Mouse (Mus musculus) heart, embryonic 16.5 days (tissue): ENCODE data around the gene Ccar1. TPM values are rescaled to one million over a fixed set of nuclear protein-coding genes. Genes with fewer than 3 reads are reported as not detected.

ENCODE experiments used
- polyA plus RNA-seq: library from polyadenylated mRNA; unstranded; fragments of >200 nt; fragmentation: Nextera tagmentation; extraction: Ambion mirVana; gene quantifications from 2 replicates; pipeline ENCODE4 v1.2.1, GENCODE M21; 2015

The Ccar1 gene
- polyA plus RNA-seq, 1 experiment from 2014 or later = 90.9 TPM

Other genes starting within 250 kb of the Ccar1 start
- gene Kif1bp, start 213.8 kb downstream of the Ccar1 start, polyA plus RNA-seq = 28.5 and 29.1 TPM in 2 replicates
- gene Ddx21, start 190.0 kb downstream of the Ccar1 start, polyA plus RNA-seq = 11.0 and 13.4 TPM in 2 replicates
- gene Ddx50, start 141.1 kb downstream of the Ccar1 start, polyA plus RNA-seq = 90.0 and 99.9 TPM in 2 replicates
- 1.5 and 1.9 TPM in 2 replicates for gene Stox1, start 66.2 kb downstream of the Ccar1 start, polyA plus RNA-seq
- gene Tet1, start 116.7 kb upstream of the Ccar1 start, polyA plus RNA-seq = 22.7 and 26.9 TPM in 2 replicates
- gene Slc25a16, start 128.3 kb upstream of the Ccar1 start, polyA plus RNA-seq = 13.8 and 14.0 TPM in 2 replicates
- gene Dna2, start 154.7 kb upstream of the Ccar1 start, polyA plus RNA-seq = 12.0 and 14.4 TPM in 2 replicates
- 16.5 and 16.9 TPM in 2 replicates for gene Rufy2, start 187.9 kb upstream of the Ccar1 start, polyA plus RNA-seq
- 68.9 and 75.5 TPM in 2 replicates for gene Hnrnph3, start 231.9 kb upstream of the Ccar1 start, polyA plus RNA-seq
- 0.77 and 0.89 TPM in 2 replicates for gene Pbld2, start 232.0 kb upstream of the Ccar1 start, polyA plus RNA-seq